Mouse (Mus musculus): ENCODE data around the gene A1cf. TPM values are rescaled to one million over a fixed set of nuclear protein-coding genes. Genes with fewer than 3 reads are reported as not detected.

A1cf gene
- polyA plus RNA-seq, 1 experiment: not detected

DNA sequence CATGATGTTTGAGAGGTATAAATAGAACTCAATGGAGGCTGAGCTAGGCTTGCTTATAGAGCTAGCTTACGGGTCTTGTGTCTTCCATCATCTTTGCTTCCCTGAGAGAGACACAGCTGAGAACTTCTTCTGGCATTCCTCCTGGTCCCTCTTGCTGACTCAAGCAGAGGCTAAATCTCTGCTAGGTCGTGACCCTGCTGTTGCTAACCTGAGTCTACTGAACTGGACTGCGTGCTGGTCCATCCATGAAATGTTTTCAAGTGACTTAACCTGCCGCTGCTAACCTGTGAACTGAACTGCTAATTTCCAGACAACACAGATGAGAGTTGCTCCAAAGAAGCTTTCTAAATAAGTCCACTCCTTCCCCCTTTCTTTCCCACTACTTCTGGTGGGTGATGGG, 3.1 kb upstream of the A1cf start:
- Histone ChIP-seq H3K79me2 (ENCODE audit: control insufficient read depth, insufficient read depth) (no peaks in the 10 kb centered on the region), H3ac (ENCODE audit: control insufficient read depth, insufficient read length) (no peak overlapping the region), H3K4me3 (no peak overlapping the region), H3K27me3 (ENCODE audit: control insufficient read depth, insufficient read depth, insufficient read length) (peaks cover 4% of the 10 kb centered on the region), H3K4me2 (ENCODE audit: low read depth) (no peak overlapping the region), H3K36me3 (ENCODE audit: control insufficient read depth, insufficient read depth) (no peaks in the 10 kb centered on the region)
- no peak for TF ChIP-seq SRF (IDR thresholded peaks at IDR 0.05; ENCODE audit: control insufficient read depth, insufficient read length, low read depth)
- no peak for TF ChIP-seq POLR2A (IDR thresholded peaks at IDR 0.05; ENCODE audit: insufficient read length, low read depth)

DNA sequence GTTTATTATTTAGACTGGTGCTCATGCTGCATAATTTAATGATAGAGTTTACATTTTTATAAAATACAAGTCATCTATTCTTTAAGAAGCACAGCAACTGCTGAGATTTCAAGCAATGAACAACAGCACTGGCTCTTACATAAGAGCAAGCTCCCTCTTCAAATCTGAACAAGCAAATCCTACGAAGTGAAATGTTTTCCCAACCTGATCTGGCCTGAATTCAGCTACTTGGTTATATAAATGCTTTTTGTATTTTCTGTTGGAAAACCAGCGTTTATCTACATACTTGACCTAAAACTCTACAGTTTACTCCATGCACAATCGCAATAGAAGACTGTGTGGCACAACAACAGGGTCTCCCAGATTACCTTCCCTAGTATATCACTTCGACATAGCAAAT, 488 bp upstream of the A1cf start:
- H3K36me3 ChIP-seq (ENCODE audit: control insufficient read depth, insufficient read depth): no peaks in the 10 kb centered on the region
- H3ac ChIP-seq (ENCODE audit: control insufficient read depth, insufficient read length): no peak overlapping the region
- H3K4me3 ChIP-seq: no peak overlapping the region
- H3K27me3 ChIP-seq (ENCODE audit: control insufficient read depth, insufficient read depth, insufficient read length): peaks cover 4% of the 10 kb centered on the region
- TF ChIP-seq MYOG (IDR thresholded peaks at IDR 0.05; ENCODE audit: control insufficient read depth in 1 of 3, insufficient read depth in 1 of 3, insufficient read length in 2 of 3, low read depth in 2 of 3): no peak
- no peak for TF ChIP-seq MYOD1 (IDR thresholded peaks at IDR 0.05; ENCODE audit: control insufficient read depth in 1 of 3, insufficient read length in 2 of 3, low read depth in 2 of 3)
- no peak for TF ChIP-seq USF1 (IDR thresholded peaks at IDR 0.05; ENCODE audit: low read depth)
- no peak for TF ChIP-seq POLR2AphosphoS2 (IDR thresholded peaks at IDR 0.05; ENCODE audit: insufficient read length, low read depth)
- TF ChIP-seq POLR2A (IDR thresholded peaks at IDR 0.05; ENCODE audit: insufficient read length, low read depth): no peak
- TF ChIP-seq REST (IDR thresholded peaks at IDR 0.05; ENCODE audit: insufficient read depth, insufficient read length): no peak
- no peak for TF ChIP-seq TCF3 (IDR thresholded peaks at IDR 0.05; ENCODE audit: insufficient read length, low read depth)
- no peak overlapping the region for H3K4me2 ChIP-seq (ENCODE audit: low read depth)
- H3K79me2 ChIP-seq (ENCODE audit: control insufficient read depth, insufficient read depth): no peaks in the 10 kb centered on the region

DNA sequence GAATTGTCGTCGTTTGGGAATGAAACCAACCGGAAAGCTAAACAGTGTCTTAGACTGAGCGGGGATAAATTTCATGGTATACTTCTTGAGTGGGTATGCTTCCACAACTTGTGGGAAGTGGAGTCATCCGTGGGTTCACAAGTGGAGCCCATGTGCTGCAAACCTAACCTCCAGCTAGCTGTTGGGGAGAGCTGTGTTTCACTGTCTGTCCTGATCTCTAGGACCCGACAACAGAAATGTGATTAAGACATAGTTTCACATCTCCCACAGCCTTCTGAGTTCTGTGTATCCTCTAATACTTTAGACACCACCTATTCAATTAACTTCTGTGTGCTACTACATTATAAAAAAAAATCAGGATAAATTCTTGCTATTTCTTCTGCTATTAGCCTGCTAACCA, 407 bp downstream of the A1cf start:
- H3K79me2 ChIP-seq (ENCODE audit: control insufficient read depth, insufficient read depth): no peaks in the 10 kb centered on the region
- H3K36me3 ChIP-seq (ENCODE audit: control insufficient read depth, insufficient read depth): no peaks in the 10 kb centered on the region
- H3K4me2 ChIP-seq (ENCODE audit: low read depth): no peak overlapping the region
- TF ChIP-seq CEBPB (IDR thresholded peaks at IDR 0.05; ENCODE audit: insufficient read depth, poor library complexity, severe bottlenecking): no peak
- no peak for TF ChIP-seq E2F4 (IDR thresholded peaks at IDR 0.05; ENCODE audit: insufficient read depth)
- TF ChIP-seq POLR2AphosphoS2 (IDR thresholded peaks at IDR 0.05; ENCODE audit: insufficient read length, low read depth): no peak
- TF ChIP-seq POLR2A (IDR thresholded peaks at IDR 0.05; ENCODE audit: insufficient read length, low read depth): no peak
- TF ChIP-seq TCF12 (IDR thresholded peaks at IDR 0.05; ENCODE audit: insufficient read depth, poor library complexity, severe bottlenecking): no peak
- TF ChIP-seq REST (IDR thresholded peaks at IDR 0.05; ENCODE audit: insufficient read depth, insufficient read length): no peak
- TF ChIP-seq USF1 (IDR thresholded peaks at IDR 0.05; ENCODE audit: low read depth): no peak
- TF ChIP-seq MYOG (IDR thresholded peaks at IDR 0.05; ENCODE audit: control insufficient read depth in 1 of 3, insufficient read depth in 1 of 3, insufficient read length in 2 of 3, low read depth in 2 of 3): no peak
- TF ChIP-seq MYOD1 (IDR thresholded peaks at IDR 0.05; ENCODE audit: control insufficient read depth in 1 of 3, insufficient read length in 2 of 3, low read depth in 2 of 3): no peak
- peaks cover 4% of the 10 kb centered on the region for H3K27me3 ChIP-seq (ENCODE audit: control insufficient read depth, insufficient read depth, insufficient read length)
- H3ac ChIP-seq (ENCODE audit: control insufficient read depth, insufficient read length): no peak overlapping the region
- no peak overlapping the region for H3K4me3 ChIP-seq

DNA sequence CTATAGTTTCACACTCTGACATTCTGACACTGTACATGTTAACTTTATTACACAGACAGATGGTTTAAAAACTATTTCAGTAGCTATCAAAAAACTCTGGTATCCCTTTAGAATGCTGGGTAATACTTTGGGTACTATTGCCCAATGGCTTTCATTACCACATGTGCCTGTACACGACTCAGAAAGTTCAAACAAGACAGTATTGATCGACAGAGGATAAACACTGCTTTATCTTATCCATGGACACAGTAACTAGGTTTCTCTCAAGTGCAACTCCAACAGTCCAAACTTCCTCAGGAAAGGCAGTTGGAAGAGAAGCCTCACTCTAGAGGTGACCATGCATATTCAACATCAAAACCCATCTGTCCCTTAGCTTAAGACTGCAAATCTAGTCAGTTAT, 2.8 kb downstream of the A1cf start:
- TF ChIP-seq CEBPB (IDR thresholded peaks at IDR 0.05; ENCODE audit: insufficient read depth, poor library complexity, severe bottlenecking): no peak
- TF ChIP-seq E2F4 (IDR thresholded peaks at IDR 0.05; ENCODE audit: insufficient read depth): no peak
- no peak for TF ChIP-seq TCF12 (IDR thresholded peaks at IDR 0.05; ENCODE audit: insufficient read depth, poor library complexity, severe bottlenecking)
- TF ChIP-seq MYOG (IDR thresholded peaks at IDR 0.05; ENCODE audit: control insufficient read depth in 1 of 3, insufficient read depth in 1 of 3, insufficient read length in 2 of 3, low read depth in 2 of 3): no peak
- no peak for TF ChIP-seq POLR2AphosphoS2 (IDR thresholded peaks at IDR 0.05; ENCODE audit: insufficient read length, low read depth)
- no peak for TF ChIP-seq POLR2A (IDR thresholded peaks at IDR 0.05; ENCODE audit: insufficient read length, low read depth)
- TF ChIP-seq SRF (IDR thresholded peaks at IDR 0.05; ENCODE audit: control insufficient read depth, insufficient read length, low read depth): no peak
- no peak for TF ChIP-seq TCF3 (IDR thresholded peaks at IDR 0.05; ENCODE audit: insufficient read length, low read depth)
- TF ChIP-seq USF1 (IDR thresholded peaks at IDR 0.05; ENCODE audit: low read depth): no peak
- TF ChIP-seq MAX (IDR thresholded peaks at IDR 0.05; ENCODE audit: low read depth): no peak
- no peak for TF ChIP-seq REST (IDR thresholded peaks at IDR 0.05; ENCODE audit: insufficient read depth, insufficient read length)
- TF ChIP-seq MYOD1 (IDR thresholded peaks at IDR 0.05; ENCODE audit: control insufficient read depth in 1 of 3, insufficient read length in 2 of 3, low read depth in 2 of 3): no peak
- H3ac ChIP-seq (ENCODE audit: control insufficient read depth, insufficient read length): no peak overlapping the region
- no peaks in the 10 kb centered on the region for H3K36me3 ChIP-seq (ENCODE audit: control insufficient read depth, insufficient read depth)
- no peaks in the 10 kb centered on the region for H3K27me3 ChIP-seq (ENCODE audit: control insufficient read depth, insufficient read depth, insufficient read length)
- no peaks in the 10 kb centered on the region for H3K79me2 ChIP-seq (ENCODE audit: control insufficient read depth, insufficient read depth)
- H3K4me3 ChIP-seq: no peak overlapping the region
- H3K4me2 ChIP-seq (ENCODE audit: low read depth): no peak overlapping the region

DNA sequence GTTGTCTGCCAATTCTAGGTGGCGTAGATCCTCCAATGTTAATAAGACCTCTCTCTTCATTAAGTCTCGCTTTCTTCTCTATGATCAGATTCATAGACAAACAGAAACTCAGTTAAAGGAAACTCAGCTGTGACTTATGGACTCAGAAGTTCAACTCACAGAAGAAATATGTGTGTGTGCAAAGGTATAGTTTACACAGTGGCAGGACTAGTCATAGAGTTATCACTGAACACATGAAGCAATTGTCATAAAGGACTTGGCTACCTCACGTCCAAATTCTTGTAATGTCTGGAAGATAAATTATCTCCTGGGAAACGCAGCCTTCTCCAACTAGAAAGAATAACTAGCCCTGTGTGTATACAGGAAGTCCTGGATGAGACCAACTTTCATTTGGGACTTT, 9.4 kb downstream of the A1cf start:
- H3ac ChIP-seq (ENCODE audit: control insufficient read depth, insufficient read length): no peak overlapping the region
- no peak overlapping the region for H3K4me2 ChIP-seq (ENCODE audit: low read depth)
- no peaks in the 10 kb centered on the region for H3K27me3 ChIP-seq (ENCODE audit: control insufficient read depth, insufficient read depth, insufficient read length)
- H3K36me3 ChIP-seq (ENCODE audit: control insufficient read depth, insufficient read depth): no peaks in the 10 kb centered on the region
- no peak overlapping the region for H3K4me3 ChIP-seq
- TF ChIP-seq E2F4 (IDR thresholded peaks at IDR 0.05; ENCODE audit: insufficient read depth) (no peak), MYOG (IDR thresholded peaks at IDR 0.05; ENCODE audit: control insufficient read depth in 1 of 3, insufficient read depth in 1 of 3, insufficient read length in 2 of 3, low read depth in 2 of 3) (no peak), MAX (IDR thresholded peaks at IDR 0.05; ENCODE audit: low read depth) (no peak), REST (IDR thresholded peaks at IDR 0.05; ENCODE audit: insufficient read depth, insufficient read length) (no peak), SRF (IDR thresholded peaks at IDR 0.05; ENCODE audit: control insufficient read depth, insufficient read length, low read depth) (no peak)
- H3K79me2 ChIP-seq (ENCODE audit: control insufficient read depth, insufficient read depth): no peaks in the 10 kb centered on the region
